Mouse (Mus musculus): ENCODE results near the gene Arl6.

- no peak for TF ChIP-seq ZC3H11A (IDR thresholded peaks at IDR 0.05; ENCODE audit: borderline replicate concordance, low read depth, low read length)
- TF ChIP-seq CHD2 (IDR thresholded peaks at IDR 0.05; ENCODE audit: low read depth, low read length) = no peak
Measured at GRCm38 (mm10) chr16:59597256-59597655, 41.9 kb downstream of the Arl6 start.

All from ES-E14 (cell line).